Mouse (Mus musculus) kidney, postnatal 14 days (tissue): ENCODE results near the gene Rgs6.

ENCODE experiments used
- DNase-seq: peaks from one replicate; pipeline ENCODE4 v3.0.0; 2022; ENCODE audit warnings: mixed read lengths

Rgs6 gene

DNA sequence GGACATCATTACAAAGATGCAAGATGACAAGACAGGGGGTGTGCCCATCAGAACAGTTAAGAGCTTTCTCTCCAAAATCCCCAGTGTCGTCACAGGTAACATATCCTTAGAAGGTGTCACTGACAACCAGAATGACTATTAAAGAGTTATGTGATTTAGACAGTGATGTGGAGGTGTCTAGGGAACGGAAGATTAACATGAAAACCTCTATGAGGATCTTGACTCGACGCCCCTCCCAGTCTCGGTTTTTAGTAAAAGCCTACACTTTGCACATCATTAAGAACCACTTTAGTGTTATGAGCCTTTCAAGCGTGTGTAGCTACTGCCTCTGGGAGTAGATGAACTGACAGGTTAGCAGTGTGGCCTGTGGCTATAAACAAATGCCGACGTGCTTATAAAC is 397.2 kb downstream of the Rgs6 start:
- no peak for DNase-seq

DNA sequence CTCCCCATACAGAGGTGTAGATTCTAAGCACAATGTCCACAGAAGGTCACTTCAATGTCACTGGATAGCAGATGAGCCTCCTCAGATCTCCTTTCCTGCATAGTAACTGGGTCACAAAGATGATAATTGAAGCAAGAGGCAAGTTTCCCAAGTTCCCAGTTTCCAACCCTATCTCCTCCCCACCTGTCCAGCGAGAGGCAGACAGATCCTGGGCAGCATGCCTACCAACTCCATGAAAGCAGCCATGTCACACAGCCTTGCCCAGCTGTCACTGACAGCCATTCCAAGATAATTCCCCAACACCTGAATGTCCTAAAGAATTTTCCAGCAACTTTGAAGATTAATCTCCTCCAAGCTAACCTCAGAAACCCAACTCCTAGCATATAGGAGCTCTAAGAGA is 399.6 kb downstream of the Rgs6 start:
- no peak for DNase-seq

DNA sequence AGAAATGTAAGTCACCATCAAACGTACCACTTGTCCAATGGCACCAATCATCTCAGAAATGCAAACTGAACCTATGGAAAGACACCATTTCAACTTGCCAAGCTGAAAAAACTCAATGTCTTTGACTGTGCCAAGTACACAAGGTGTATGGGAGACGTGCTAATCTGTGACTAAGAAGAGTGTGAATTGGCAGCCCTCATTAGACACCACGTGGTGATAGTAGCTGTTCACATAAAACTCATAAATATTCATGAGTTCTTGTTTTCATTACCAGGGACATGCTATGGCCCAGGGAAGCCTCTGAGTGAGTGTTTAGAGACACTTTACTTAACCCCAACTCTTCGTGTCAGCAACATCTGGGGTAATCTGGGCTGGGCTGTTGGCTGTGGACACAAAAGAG is 405.8 kb downstream of the Rgs6 start:
- DNase-seq, result no peak

DNA sequence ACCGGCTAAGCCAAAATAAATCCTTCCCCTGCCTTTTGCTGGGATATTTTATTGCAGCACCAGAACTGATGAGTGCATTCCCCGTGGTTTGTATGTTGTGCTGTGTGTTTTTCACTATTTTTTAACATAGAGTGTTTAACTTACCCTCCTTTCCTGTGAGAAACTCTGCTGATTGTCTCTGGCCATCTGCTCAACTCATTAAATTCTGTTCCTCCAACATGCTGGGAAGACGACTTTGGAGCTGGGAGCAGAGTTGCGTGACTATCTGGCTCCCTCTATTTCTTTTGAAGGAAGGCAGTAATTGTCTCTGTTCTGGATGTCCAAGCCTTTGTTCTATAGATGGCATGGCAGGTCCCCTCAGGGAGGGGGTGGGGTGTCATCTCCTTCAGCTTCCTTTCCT is 408.7 kb downstream of the Rgs6 start:
- no peak for DNase-seq

DNA sequence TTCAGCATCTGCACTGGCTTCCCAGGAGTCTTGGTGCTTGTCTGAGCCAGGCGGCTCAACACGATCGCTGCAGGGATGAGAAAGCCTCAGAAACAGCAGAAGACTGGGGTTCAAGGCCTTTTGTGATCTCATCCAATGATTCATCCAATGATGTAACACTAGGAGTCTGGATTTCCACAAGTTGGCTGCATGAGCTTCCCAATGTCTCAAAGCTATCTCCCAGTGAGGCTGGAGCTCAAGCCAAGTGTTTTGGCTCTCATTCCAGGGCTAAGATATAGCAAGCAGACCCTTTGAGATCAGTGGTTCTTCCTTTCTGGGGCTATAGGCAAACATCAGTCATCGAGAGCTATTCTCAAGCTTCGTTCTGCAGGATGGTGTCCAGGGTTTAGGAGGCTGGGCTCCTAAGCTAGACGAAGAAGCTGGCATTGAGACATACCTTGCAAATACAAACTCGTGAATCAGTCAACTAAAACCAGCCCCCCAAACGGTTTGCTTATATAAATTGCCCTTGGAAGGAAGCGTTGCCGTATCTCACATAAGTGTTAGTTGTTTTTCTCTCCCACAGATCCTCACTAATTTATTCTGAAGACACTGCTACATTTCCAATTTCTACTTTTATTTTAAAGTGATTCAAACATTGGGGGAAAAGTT is 410.7 kb downstream of the Rgs6 start:
- no peak for DNase-seq

DNA sequence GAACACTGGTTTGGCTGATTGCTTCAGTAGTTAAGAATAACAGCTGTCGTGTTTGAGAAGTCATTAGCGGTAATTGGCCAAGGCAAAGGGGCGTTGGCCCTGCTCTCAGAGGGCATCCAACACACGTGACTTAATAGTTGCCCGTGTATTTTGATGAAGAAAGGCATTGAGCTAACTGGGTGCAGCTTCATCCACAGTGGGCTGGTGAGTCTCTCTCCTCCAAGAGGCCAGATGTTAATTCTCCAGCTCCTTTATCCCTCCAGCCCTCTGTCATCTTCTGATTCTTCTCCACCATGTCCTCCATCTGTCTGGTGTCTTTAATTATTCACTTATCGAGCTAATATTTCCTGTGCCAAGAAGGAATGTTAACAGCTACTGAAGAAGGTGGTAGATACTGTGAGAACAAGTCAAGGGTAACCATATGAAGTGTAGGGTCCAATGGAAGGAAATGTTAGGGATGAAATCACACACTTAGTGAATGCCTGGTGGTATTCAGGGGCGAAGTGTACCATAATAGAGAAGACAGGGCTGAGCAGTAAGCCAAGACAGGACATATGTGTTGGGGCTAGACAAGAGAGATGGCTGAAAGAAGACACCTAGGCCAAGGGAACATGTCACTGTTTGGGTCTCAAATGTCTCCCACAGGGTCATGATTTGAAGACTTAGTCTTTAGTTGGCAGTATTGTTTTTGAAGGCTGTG is 411.4 kb downstream of the Rgs6 start:
- no peak for DNase-seq

DNA sequence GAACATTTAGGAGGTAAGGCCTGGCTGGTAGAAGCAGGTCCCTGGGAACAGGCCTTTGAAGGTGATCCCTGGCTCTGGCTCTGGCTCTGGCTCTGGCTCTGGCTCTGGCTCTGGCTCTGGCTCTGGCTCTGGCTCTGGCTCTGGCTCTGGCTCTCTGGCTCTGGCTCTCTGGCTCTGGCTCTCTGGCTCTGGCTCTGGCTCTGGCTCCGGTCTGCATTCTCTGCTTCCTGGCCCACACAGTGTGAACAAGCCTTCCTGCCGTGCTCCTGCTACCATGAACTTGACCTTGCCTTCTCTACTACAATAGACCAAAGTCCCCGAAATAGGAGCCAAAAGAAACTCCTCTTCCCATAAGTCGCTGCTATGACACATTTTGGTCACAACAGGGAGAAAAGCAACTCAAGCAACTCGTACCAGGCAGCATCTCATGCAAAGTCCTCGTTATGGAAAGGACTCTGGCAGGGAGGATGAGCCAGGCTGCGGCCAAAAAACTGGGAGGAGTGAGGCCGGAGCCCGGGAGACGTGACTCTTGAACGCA is 412.0 kb downstream of the Rgs6 start:
- no peak for DNase-seq

DNA sequence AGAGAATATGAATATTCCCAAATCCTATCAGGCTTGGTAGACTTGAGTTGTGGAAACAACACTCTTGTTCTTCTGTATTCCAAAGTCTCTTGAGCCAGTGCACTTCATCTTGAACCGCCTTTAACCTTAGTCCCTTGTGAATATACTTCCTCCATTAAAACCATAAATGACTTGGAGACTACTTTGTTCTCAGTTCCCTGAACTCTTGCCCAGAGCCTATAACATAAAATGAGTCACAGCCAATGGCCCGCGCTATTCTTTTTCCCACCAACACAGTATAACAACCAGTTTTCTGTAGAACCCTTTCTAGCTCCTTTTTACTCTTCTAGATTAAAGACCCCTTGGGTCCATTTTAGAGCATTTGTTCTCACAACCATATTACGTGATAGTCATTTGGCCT is 412.9 kb downstream of the Rgs6 start:
- DNase-seq, result no peak

DNA sequence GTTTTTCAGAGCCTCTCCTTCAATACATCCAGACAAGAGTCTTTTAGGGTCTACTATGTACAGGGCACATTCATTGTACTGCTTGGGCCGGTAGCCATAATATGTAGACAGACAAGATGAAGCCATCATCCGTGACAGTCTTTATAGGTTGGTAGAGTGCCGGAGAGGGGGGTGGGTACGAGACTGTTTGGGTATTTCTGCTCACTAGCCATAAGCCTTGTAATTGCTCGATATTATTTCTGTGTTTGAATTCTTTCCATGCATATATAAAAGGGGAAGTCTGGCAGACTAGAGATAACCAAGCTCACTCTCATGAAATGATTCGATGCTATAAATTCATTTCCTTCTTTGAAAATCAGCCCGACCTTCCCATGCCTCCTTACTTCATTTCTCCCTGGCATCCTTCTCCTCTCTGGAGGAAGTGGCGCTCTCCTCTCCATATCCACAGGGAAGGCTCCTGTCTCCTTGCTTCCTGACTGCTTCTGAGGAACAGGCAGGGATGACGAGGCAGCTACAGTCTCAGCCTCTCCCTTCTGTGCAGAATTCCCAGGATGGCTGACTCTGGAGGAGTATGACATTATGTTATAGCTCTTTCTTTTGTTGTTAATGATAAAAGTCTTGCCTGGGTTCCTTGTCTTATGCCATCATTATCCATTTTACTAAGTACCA is 416.1 kb downstream of the Rgs6 start:
- DNase-seq, result no peak

DNA sequence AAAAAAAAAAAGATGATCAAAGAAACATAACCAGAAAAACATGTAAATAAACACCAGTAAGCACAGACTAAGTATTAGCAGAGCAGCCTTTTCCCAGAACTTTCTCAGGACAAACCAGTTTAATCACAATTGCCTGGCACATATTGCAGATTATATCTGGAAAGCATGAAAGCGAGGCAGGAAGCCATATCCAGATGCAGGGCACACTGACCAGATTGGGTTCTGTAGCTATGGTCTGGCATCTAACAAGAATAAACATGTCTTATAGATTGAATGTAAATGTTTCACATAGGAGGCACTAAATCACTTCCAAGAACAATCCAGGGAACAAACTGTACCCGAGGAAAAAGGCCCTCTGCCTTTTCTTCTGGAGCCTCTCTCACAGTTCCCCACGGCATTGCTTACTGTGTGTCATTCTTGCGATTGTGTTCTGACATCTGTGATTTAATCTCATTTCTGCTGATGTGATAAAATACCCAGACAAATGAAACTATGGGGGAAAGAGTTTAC is 423.0 kb downstream of the Rgs6 start:
- DNase-seq, result no peak

DNA sequence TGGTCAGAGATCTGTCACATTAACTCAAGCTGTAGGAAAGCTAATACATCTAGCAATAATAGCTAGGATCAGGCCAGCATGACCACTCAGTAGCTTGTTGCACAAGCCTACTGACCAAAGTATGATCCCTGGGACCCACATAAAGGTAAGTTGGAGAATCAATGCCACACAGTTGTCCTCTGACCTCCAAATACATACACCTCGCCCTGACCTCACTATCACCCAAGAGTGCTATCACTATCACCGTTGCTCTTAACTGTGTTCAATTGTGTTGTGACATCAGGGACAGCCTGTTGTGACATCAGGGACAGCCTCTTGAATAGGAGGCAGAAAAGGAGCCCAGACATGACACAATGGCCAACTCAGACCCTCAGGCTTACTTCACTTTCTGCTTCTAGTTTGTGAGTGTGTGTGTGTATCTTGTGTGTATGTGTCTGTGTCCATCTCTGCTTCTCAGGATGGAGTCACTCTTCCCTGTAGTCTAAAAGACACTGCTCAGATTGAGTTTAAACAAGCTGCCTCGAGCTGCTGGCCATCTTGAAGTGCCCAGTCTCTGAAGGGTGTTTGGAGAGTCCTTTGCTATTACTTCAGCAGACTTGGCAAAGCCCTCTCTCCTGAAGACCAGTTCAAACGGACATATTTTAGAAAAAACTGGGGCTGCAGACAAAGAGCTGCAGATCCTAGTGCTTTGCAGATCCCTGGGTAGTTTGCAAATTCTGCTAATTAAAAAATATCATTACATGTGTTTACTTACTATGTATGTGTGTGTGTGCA is 426.0 kb downstream of the Rgs6 start:
- DNase-seq, result no peak

DNA sequence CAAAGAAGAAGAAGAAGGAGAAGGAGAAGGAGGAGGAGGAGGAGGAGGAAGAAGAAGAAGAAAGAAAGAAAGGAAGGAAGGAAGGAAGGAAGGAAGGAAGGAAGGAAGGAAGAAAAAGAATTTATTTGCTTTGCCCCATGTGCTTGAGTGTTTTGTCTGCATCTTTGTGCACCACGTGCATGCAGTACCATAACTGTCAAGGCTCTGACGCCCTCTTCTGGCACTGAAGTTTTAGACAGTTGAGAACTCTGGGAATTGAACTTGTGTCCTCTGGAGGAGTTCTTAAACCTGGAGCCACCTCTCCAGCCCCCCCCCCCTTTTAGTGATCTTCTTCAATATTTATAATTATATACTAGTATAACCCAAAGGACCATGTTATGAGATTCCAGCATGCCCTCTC is 426.8 kb downstream of the Rgs6 start:
- DNase-seq, result no peak

DNA sequence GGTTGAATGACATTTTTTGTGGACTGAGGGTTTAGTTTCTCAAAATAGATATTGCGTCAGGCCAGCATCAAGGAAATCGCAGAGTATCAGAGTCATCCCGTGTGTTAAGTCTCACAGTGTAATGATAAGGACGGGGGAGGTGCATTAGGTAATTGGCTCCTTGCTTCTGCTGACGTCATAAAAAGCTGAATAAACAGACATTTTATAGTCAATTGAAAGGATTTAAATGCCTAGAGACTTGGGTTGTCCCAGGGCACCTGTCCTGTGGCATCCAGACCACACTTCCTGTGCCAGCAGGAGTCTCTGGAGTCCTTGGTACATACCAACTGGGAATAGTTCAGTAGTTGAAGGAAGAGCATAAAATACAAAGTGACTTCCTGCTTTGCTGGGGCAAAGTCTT is 427.3 kb downstream of the Rgs6 start:
- DNase-seq, result no peak

DNA sequence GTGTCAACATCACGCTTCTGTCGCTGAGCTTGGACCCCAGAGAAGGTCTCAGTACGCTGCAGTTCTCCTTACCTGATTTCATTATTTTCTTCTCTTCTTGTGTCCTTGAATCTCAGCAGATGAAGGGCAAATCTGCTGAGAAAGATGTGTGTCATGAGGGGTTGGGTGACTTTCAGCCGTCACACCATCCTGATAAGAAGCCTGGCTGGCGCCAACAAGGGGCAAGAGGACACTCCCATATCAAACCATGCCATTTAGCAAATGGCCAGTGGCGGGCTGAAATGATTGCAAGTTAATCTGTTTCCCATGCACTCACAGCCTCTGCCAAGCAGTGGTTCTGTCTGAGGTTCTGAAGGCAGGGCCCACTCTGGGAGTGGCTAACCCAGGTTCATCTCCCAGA is 428.4 kb downstream of the Rgs6 start:
- DNase-seq, result no peak

DNA sequence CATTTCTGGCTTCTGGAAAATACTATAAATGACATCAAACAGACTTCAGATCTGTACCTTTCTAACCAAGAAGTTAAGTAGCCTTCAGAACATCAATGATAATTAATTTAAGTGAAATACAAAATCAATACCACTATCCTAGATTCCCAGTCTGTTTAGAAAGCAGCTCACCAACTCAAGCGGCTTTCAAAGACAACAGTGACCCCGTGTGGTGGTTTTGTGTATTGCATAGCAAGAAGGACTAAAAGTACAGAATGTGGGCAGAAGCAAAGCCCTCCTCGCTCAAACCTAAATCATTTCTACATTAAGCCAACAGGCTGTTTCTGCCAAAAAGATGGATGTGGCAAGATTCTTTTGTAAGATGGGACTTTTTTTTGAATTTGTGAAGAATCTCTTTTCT is 429.9 kb downstream of the Rgs6 start:
- peak; percentile 82 for DNase-seq

DNA sequence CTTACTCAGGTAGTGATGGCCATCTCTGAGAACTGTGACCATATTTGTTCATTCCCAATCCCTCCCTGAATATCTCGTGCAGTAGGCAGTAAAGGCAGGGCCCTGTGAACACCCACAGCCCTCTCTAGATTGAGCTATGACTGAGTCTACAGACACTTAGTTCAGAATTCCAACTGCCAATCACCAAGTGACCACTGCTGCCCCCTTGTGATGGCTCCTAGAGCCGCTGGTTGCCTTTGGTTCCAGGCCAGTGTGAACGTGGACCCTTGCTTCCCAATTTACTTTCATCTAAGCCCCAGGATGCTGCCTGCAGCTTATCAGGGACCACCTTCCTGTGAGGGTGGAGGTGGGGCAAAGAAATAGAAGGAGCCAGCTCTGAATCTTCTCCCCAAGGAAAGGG is 438.9 kb downstream of the Rgs6 start:
- no peak for DNase-seq

DNA sequence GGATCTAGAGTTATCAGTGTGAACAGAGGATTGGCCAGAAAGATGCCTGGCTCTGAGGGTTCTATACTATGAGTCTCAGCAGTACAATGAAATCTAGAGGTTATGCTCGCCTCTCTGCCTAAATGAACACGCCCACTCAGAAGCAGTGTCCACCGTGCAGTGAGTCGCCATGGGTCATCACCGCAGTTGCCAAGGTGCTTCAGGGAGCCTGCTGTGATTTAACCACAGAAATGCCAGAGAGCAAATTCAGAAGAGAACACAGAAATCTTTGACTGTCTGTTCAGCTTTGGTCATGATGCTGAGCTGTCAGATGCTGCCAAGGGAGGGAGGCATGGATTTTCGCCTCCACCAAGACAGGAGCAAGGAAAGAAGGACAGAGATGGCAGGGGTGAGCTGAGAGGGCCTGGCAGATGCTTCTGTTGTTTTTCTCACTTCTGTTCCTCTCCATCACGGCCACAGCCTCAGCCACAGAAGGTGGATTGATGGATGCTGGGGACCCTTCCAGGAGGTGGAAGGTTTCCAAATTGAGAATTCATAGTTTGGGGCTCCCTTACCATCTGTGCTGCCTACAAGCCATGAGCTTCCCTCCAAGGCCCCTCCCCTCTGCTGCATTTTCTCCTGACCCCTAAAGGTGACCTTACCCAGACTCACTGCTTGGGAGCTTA is 445.2 kb downstream of the Rgs6 start:
- DNase-seq, result no peak

DNA sequence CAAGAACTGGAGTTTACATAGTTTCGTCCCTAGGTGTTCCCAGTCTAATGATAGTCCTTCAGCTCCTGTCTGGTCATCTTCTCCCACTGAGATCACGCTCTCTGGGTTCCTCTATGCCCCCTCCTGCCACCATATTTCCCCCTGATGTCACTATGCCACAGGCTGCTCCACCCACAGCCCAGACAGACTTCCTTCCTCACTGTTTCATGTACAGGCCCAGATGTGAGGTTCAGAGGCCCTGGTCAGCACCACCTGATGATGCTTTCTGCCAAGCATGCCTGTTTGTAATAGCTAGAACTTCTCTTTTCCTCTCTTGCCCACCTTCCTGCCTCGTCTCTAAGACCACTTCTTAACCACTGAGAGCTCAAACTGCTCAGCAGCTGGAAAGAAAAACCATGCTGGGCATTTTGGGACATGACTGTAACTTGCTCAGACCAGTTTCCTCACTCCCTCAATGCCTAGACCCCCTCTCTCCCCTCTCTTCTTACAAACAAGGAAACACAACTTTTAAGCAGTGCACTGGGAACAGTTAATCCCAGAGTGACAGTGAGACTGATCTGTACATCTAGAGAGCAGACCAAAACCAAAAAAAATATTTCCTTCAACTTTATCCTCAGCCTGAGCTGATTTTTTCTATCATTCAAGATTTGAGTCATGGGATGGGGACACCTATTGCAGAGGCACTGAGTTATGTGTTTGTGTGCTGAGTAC is 446.9 kb downstream of the Rgs6 start:
- DNase-seq, result no peak

DNA sequence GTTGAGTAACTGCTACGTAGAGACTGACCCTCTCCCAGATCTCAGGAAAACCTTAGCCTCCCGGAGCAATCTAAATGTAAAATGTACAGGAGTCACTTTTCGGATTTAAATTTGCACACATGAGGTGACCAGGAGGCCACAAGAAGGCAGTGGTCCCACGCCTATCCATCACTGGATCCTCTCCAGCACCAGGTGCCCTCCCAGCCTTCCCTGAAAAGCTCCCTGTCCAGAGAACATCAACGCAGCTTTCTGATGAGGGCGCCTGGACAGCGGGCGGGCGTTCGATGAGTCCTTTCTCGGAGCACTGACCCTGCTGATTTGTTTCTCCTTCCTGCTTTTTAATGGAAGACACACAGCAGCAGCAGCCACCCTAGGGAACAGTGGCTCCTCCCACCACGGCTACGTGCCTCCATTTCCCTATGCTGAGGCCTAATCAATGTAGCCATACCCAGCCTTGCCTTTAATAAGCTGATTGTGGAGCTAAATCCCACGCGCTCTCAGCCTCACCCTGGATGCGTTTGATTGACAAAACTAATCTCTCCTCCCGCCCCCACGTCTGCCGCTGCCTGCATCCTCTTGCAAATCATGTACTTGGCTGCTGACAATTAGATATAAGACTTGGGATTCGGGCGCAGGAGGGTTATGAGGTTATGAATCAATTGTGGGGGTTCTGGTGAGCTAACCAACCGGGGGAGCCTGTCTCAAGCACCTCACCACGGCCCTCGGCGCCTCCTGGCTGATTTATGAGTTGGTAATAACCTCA is 449.9 kb downstream of the Rgs6 start:
- DNase-seq, result no peak

DNA sequence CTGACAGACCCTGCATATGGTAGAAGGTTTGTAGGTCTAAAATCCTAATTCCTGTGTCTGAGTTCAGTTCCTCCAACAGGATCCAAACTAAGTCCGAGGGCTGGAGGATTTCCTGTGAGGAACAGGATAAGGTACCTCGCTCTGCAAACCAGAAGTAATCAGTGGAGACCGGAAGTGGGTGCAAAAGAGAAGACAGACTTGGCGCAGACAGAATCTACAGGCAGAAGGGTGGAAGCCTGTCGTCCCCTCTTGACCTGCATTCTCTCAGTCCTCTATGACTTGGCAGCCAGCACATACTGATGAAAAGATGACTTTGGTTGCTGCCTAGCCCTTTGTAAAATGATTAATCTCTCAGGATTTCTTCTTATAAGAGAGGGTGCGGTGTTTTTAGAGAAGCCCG is 450.7 kb downstream of the Rgs6 start:
- DNase-seq, result peak; percentile 53

DNA sequence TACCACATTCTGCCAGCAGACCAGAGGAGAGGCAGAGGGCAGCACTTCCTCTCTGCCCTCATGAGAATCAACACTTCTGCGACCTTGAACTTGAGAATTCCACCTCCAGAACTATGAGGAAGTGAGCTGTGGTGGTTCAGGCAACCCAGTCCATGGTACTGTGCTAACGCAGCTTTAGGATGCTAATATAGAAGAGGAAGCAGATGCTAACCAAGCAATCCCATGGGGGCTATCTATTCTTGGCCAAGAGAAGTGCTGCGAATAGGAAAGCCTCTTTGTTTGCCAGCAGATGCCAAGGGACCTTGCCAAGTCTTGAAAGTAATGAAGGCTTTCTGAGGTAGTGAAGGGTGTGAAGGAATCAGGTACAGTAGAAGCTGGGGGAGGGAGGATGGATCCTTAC is 451.8 kb downstream of the Rgs6 start:
- DNase-seq, result no peak
